Mouse (Mus musculus) inflammation-experienced regulatory T-cells, adult 6 months (primary cell): ENCODE measurements around the gene Ubald1. TPM values are rescaled to one million over a fixed set of nuclear protein-coding genes. Genes with fewer than 3 reads are reported as not detected.

Experiments
- ATAC-seq: one replicate; pipeline ENCODE4 v1.8.0; 2017
- polyA plus RNA-seq, 3 experiments: library from polyadenylated mRNA; unstranded; fragments of 100-300 nt; shearing (Covaris generic); gene quantifications; one replicate each; pipeline ENCODE4 v1.2.1; 2017

The Ubald1 gene
- 10 to 100 TPM; 19.4 to 25.2 (median 20.9) TPM for polyA plus RNA-seq

DNA sequence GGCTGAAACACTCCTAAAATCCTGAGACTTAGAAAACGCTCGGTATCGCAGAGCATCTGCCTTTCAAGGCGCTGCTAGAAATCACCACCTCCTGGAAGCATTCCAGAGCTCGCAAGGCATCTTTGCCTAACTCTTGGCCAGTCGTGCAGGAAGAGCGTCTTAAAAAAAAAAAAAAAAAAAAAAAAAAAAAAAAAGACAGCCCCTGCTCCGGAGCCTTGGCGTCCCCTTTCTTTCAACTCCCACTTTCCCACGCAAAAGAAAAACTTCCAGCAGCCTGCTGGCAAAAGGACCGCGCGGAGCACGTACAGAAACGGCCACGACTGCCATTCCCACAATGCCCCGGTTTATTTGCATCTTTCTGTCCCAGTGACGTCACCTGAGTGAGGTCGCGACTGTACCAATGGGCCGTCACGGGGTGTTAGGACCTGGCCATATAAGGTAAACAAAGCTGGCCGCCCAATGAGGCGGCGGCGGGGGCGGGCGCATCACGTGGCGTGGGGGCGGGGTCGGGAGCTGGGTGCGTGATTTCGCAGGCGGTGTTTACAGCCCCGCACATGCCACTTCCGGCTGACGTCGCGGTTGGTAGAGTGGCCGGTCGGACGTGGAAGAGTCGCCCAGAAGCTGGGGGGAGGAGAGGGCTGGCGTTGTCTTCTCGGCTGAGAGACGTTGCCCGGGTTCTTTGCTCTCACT lies at the start of gene Ubald1:
Ubald1 (minus strand) TSS at position 180 of the 690 bp plus-strand sequence.
- peak; percentile 79 for ATAC-seq

DNA sequence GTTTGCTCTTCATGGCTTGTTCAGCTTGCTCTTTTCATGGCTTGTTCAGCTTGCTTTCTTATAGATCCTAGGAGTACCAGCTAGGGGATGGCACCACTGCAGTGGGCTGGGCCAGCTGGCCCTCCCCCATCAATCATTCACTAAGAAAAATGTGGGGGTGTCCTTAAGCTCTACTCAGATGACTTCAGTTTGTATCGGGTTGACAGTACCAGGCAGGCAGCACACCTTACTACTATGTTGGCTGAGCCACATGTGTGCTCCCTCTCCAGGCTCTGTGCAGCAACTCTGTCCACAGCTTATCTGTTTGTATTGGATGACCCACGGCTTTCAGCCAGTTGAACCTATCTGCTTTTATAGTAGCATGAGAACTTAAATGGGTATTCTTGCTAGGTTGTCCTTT lies 48.4 kb upstream of the Ubald1 start:
- ATAC-seq = no peak

DNA sequence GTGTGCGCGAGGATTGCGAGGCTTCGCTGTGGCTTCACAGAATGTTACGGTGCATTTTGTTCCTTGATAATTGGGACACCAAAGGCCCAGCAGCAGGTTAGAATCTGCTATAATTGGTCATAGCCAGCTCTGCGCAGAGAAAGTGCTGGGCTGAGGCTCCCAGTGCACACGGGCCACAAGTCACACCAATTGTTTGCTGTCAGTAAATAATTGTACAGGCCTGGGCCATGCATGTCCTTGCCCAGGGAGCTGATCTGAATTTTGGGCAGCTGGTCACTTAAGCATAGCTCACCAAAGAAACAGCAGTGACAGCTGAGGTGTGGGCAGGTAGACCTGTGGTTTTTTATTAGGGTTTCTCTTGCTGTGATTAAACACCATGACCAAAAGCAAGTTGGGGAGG lies 47.9 kb upstream of the Ubald1 start:
- no peak for ATAC-seq

DNA sequence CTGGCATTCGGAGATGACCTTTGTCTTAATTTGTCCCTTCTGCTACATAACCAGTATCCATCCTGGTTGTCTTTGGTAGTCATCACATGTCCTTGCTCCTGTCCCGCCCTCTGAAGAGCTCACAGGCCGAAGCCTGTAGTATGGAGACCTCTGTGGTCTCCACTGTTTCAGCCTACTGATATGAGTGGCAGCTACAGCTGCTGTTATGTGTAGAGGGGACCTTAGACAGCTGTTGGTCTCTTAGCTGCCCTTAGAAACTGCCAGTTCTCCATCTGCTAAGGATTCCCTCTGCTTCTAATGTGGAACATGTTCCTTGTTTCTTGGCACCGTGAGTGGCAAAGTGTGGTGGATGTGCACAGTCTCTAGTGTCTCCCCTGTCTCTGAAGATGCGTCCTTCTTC lies 43.9 kb upstream of the Ubald1 start:
- no peak for ATAC-seq

DNA sequence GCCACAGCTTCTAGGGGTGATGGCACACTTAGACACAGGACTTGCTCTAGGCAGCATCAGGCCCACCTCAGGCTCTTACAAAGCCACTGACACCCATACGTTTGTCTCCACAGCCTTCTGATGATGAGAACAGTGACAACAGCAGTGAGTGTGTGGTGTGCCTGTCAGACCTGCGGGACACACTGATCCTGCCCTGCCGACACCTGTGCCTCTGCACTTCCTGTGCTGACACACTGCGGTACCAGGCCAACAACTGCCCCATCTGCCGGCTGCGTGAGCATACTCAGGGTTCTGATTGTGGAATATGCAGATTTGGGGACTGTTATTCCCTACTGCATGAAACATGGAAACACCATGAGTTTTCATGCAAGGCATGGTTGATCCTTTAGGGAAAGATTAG lies 42.4 kb upstream of the Ubald1 start:
- ATAC-seq = no peak

DNA sequence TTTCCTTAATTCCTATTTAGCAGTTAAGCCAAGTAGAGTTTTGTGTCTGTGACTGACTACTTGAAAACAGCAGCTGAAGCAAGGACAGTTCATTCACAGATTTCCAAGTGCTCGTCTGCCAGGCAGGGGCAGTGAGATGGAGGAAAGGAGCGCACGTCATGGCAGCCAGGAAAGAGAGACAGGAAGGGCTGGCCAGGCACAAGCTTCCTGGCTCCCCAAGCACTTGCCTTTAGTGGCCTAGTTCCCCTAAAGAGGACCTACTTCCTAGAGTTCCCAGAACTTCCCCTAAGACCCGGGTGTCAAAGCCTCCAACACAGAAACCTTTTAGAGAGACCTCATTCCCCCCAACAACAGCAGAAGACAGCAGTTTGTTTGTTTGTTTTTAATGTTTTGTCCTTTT lies 40.4 kb upstream of the Ubald1 start:
- no peak for ATAC-seq

DNA sequence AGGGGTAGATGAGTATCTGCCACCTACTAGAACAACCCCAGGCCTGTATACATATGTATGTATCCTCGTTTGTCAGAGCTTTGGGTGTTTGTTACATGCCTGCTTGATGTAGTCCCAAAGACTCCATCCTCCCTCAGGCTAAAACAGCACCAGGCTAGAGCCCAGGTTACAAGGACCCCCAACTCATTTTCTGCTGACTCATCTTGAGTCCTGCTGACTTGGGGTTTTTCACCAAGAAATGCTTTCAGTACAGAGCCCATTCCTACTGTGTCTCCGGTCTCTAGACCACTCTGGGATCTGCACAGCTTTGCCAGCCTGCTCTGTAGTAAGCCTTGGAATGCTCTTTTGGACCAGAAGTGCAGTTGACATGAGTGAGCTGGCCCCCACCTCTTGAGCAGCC lies 36.5 kb upstream of the Ubald1 start:
- ATAC-seq = no peak

DNA sequence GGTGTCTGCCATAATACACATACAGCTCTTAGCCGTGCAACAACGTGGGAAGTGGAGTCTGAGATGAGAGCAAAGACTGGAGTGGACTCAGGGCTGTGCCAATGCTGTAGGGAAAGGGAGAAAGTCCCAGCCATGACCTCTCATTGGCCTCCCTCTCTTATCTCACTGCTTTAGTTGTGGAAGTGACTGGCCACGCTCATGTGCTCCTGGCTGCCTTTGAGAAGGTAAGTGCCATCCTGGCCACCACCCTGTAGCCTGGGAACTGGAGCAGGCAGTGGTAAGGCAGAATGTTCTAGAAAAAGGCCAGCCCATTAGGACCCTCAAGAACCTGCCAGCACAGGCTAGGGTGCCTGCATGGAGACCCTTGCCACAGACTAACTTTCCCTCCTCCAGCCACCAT lies 35.8 kb upstream of the Ubald1 start:
- ATAC-seq = no peak

DNA sequence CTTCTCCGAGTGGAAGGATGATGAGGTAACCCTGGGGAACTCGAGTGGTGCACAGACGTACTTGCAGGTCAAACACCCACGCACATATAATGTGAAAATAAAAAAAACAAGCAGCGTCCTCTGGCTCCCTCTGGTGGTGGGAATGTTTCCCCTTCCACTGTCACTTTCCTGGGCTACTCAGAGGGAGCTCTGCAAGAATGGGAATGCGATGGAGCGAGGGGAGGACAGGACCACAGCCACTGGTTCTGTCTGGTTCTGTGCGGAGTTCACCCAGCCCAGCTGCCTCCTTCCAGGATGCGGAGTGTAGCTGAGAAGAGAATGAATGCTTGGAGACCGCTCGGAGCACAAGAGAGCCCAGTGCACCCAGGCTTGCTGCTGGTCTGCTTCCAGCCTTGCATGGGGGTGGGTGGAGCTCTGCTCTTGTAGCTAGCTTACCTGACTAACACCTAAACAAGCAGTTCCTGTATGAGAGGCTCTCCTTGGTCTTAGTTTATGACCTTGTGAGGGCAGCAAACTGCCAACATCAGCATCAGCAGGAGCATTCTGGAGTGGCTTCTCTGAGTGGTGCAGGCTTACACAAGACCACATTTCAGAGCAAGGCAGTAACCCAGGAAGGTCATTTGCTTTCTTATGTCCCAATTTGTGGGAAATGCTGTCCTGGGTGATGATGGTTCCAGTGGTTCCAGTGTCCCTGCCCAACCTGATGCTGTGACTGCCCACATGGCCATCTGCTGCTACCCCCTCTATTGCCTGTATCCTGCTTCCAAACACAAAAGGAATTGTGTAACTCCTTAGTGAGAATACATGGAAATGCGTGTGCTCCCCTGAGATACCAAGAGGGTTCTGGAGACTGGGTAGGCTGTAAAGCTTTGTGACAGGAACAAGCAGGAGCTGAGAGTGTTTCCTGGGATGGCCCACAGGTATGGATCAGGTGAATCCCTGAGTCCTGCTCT lies 33.9 kb upstream of the Ubald1 start:
- ATAC-seq = peak; percentile 89

DNA sequence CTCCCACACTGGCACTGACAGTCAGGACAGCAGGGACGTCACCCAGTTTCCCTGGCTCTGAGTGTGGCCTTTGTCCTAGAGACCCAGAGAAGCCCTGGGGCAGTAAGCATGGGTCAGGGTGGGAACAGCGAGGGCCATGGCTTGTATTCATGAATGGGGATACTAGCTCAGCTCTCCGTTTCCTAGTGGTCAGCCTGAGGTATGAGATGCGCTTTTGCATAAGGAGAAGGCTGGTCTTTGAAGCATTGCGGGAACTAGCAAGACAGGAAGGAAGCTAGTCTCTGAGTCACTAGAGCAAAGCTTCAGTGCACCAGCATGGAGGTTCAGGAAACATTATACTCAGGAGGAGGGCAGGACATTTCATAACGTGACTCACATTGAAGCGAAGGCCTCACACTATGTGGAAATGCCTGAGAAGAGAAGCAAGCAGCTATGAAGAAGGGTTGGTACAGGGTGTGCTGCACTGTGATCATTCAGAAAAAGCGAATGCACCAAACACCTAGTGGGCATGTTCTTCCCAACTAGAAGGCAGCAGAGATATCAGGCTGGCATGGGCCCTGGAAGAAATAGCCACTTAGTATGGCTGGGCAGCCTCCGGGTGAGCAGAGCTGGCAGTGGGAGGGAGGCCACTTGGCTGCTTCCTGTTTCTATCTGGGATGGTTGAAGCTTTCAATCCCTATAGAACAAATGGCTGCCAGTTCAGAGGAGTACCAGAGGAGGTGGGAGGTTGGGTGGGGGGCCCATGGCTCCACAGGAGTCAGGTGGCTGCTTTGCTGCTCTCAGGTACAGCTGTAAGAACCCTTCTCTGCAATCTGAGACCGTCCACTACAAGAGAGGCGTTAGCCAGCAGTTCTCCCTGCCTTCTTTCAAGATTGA lies 33.0 kb upstream of the Ubald1 start:
- ATAC-seq = peak; percentile 36

DNA sequence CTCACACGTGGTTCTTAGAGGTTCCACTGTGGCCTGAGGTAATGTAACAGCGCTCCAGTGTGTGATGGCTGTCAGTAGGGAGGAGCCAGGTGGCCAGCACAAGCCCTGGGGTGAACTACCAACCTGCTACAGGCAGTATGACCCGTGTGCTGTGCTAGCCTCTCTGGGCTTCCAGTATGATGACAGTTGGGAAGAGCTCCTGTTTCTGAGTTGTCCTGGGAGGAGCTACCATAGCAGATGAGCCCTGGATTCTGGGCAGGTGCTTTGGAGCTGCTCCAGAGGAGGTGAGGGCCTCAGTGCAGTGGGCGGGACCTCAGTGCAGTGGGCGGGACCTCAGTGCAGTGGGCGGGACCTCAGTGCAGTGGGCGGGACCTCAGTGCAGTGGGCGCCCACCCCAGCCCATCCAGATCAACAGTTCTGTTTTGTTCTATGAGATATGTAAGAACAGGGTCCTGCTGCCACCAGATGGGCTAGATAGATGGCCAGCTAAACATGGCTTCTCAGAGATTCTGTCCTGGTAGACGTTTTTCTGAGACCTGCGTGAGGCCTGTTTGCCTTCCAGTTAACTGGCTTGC lies 32.0 kb upstream of the Ubald1 start:
- ATAC-seq = no peak

DNA sequence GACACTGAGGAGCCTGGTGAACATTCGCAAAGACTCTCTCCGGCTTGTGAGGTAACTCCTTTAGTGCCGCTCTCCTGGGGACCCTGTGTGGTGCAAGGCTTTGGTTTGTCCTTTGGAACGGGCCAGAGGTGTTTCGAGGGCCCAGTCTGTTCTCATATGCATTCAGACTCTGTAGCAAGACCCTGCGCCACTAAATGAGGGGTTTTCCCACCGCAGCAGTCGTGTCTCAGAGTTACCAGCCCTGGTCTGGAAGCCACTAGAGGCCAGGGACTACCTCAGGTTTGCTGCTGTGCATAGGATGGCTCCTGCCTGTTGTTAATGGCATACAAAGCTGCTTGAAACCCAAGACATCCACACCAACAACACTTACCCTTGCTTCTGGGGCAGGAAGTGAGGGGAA lies 30.6 kb upstream of the Ubald1 start:
- no peak for ATAC-seq

DNA sequence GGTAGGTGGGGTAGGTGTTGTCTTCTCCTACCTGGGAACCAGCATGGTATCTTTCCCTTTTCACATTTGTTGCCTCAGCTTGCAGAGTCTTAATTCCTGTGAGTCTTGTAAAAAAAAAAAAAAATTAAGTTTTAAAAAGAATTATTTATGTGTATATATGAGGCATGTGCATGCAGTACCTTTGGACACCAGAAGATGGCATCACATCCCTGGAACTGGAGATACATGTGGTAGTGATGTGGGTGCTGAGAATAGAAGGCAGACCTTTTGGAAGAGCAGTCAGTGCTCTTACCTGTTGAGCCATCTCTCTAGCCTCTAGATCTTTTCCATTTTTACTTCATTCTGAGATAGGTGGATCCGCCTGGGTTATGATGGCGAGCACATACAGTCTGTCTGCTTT lies 29.6 kb upstream of the Ubald1 start:
- ATAC-seq = no peak

DNA sequence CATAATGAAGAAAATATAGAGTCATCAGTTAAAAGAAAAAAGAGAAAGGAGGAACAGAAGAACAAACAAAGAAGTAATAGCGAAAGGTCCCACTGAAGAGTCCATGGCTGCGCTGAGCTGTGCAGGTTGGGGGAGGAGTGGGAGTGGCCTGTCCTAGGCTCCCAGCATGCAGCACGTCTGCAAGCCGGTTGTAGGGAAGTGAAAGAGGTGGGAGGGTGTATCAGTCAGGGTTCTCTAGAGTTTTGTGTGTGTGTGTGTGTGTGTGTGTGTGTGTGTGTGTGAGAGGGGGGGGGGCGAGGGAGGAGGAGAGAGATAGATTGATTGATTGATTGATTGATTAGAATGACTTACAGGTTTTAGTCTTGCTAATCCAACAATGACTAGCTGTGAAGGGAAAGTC lies 27.9 kb upstream of the Ubald1 start:
- peak; percentile 71 for ATAC-seq

DNA sequence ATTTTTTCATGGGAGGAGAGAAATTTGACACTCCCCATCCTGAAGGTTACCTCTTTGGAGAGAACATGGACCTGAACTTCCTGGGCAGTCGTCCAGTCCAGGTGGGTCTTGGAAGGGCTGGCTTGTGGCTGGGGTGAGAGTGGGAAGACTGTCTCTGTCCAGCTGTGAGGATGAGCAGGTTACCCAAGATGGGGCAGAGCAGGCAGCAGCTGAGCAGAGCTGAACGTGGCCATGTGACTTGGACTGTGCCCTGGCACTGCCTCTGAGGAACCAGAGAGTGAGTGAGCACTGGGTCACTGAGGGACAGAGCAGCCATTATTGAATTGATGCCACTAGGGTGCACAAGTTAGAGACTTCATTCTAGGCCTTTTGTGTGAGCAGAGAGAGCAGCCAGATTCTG lies 27.3 kb upstream of the Ubald1 start:
- no peak for ATAC-seq

DNA sequence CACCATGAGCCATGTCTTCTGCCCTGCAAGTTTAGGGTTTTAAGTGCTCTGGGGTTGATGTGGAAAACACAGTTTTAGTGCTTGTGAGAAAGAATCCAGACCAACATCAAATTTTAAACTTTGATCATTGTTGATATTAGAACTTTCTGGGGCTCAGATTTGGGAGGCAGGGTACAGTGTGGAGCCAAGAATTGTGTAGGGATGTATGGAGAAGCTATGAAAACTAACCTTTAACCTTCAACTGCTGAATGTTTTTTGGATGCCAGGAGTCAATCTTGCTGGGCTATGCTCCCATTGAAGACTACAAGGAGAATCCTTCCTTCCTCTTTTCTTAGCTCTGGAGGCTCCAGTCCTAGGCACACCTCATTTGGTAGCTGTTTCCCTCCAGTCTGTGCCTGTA lies 26.4 kb upstream of the Ubald1 start:
- ATAC-seq = no peak

DNA sequence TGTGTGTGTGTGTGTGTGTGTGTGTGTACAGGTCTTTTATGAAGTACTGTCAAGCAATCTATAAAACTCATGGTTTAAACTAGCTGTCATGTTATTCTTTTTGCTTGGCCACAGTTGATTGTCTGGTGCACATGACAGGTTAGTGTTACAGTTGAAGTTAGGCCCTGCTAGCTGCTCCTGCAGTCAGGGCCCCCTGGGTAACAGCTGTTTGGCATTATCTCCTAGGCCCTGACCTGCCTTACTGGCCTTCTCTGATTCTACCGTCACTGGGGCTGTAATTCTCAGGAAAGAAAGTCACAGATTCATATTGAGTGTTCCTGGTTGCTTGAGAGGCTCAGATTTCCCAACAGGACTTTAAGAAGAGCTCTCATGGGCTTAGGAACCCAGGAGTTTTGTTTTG lies 25.5 kb upstream of the Ubald1 start:
- no peak for ATAC-seq

DNA sequence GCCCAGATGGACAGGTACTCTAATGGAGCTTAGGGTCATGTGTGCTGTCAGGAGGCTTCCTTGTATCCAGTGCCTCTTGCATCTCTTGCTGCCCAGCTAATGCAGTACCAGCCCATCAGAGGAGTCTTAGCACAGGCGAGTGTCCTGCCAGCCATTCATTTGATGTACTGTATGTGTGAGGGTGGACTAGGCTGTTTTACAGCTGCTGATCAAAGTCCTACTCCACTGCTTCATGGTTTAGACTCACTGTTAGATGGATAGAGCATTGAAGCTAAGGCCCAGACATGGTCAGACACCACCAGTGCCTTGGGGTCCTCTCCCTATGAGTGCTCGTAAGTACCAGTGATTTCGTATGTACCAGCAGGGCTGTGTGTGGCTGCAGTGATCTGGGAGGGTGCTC lies 24.8 kb upstream of the Ubald1 start:
- no peak for ATAC-seq

DNA sequence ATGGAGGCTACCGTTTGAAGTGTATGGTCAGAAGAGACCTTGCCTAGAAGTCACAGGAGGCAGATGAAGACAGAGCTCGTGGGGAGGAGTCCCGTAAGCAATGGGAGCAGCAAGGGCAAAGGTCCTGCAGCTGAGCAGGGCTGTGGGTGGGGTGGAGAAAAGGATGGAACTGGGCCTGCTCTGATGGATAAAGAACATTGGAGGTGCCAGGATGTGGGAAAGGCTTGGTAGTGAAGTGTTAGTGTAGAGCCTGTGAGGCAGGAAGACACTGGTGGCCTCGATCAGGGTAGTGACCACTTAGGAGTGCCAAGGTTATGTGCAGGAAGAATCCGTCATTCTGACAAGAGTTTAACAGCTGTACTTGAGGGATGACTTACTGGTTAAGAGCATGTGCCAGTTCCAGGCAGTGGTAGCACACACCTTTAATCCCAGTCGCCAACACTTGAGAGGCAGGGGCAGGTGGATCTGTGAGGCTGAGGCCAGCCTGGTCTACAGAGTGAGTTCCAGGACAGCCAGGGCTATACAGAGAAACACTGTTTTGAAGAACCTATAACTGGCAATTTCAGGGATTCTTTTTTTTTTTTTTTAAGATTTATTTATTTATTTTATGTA lies 23.5 kb upstream of the Ubald1 start:
- no peak for ATAC-seq

DNA sequence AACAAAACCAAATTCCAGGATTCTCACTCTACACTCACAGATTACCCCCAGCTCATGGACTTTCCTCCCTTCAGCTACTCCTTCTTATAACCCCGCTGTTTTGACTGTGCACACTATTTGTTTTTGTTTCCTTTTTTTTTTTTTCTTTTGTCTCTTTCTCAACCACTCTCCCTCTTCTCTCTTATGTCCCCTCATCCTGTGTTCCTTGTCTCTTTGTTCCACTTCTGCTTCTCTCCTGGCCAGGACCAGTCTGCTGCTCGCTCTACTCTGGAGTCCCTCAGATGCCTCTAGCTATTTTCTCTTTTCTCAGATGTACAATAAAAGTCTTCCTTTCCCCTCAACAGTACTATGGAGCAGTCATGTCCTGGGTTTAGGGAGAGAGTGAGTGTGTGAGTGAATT lies 22.3 kb upstream of the Ubald1 start:
- no peak for ATAC-seq

DNA sequence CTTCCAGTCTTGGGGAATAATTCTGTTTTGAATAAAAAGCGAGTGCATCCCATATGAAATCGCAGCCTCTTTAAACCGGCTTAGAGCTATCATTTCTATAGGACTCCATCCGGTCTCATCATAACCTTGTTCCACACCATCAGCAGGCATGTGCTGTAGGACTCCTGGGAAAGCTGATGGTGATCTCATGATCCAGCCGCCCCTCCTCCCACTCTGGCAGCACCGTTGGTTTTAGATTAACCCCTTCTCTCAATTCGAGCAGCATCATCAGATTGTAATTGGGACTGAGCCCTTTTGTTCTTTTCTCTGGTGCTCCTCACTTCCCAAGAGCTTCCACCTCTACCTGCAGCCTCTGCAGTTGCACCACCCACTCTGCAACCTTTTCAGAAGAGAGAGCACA lies 21.1 kb upstream of the Ubald1 start:
- ATAC-seq = no peak

DNA sequence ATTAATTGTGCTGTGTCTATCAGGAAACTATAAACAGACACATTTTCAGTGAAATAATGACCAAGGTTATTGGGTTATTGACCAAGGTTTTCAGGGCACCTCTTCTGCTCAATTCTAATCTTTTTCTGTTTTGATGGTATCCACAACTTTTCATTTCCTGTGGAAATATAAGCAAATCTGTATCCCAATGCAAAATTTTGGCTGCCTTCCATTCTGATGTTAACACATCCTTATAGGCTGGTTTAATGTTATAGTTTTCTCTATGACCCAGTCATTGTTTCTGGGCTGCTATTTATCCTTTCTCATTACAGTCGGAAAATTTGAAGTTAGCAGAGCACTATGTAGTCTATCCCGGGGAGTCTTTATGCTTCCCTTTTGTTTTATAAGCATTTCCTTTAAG lies 19.6 kb upstream of the Ubald1 start:
- no peak for ATAC-seq
